Mouse (Mus musculus) spleen, postnatal 10 days (tissue): ENCODE data around the gene Rrp8.

Experiments
- DNase-seq, 2 experiments: peaks; one replicate each; pipeline ENCODE4 v3.0.0; 2021 to 2022; ENCODE audit warnings: low spot score in 2 of 2

The Rrp8 gene

GRCm38 (mm10) chr7:105703184-105703583, 34.0 kb downstream of the Rrp8 start:
- DNase-seq = no peak

GRCm38 (mm10) chr7:105690875-105691274, 46.3 kb downstream of the Rrp8 start:
- DNase-seq = no peak

GRCm38 (mm10) chr7:105685541-105686197, 51.5 kb downstream of the Rrp8 start:
- DNase-seq = no peak
